Mouse (Mus musculus): ENCODE measurements around the gene Fam228a. TPM values are rescaled to one million over a fixed set of nuclear protein-coding genes. Genes with fewer than 3 reads are reported as not detected.

The Fam228a gene
- polyA plus RNA-seq, 1 experiment from 2014 or later = 0.19 TPM

DNA sequence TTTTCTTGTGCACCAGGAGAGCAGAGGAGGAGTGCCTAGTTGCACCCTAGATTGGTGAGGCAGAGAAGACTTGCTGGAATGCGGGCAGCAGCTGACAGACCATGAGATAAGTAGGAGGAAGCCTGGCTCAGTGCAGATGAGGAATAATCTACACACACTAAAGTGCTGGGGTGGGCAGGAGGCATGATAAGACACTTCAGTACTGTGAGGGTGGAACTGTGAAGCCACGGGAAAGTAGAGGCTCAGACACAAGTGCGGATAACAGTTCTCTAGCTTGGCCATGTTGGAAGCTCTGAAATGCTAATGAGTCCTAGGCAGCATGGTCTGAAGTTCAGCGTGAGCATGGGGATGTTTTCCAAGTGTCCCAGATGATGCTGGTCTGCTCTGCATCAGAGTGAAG is 58.3 kb downstream of the Fam228a start:
- no peak overlapping the region for H3K9ac ChIP-seq (ENCODE audit: low read length)
- no peak for ATAC-seq (ENCODE audit: low FRiP score)
- H3K4me2 ChIP-seq = no peak overlapping the region
- no peaks in the 10 kb centered on the region for H3K9me3 ChIP-seq (ENCODE audit: control insufficient read depth, low read length)
- H3K4me1 ChIP-seq (ENCODE audit: control insufficient read depth, insufficient read depth, low read length) = no peaks in the 10 kb centered on the region
- 85% methylated on average over 4 of the region's 4 CpGs for WGBS
- H3K4me3 ChIP-seq (ENCODE audit: low read depth, low read length) = no peak overlapping the region
- no peaks in the 10 kb centered on the region for H3K36me3 ChIP-seq (ENCODE audit: control insufficient read depth, insufficient read depth, low read length)
- no peaks in the 10 kb centered on the region for H3K27me3 ChIP-seq (ENCODE audit: control insufficient read depth, insufficient read depth, low read length)
- DNase-seq (ENCODE audit: low spot score, missing footprints) = no peak
- no peak overlapping the region for H3K27ac ChIP-seq (ENCODE audit: low read depth, low read length)

DNA sequence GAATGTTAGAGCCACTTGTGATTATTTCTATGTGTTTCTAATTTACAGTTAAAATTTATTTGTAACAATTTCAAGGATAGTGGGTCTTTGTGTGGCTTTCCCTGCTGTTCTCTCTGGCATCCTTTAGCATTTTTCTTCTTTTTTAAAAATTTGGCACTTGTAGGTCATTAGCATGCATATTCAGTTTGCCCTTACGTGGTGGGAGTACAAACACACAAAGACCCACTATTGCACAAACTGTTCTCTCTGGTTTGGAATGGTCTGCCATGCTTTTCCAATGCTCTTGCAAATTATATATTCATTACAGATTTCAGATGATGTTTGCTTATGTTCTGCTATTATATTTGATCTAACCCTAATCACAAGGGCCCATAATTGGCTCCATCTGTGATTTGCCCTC is 61.9 kb downstream of the Fam228a start:
- H3K27me3 ChIP-seq (ENCODE audit: control insufficient read depth, insufficient read depth, low read length) = no peaks in the 10 kb centered on the region
- no peak overlapping the region for H3K4me2 ChIP-seq
- H3K36me3 ChIP-seq (ENCODE audit: control insufficient read depth, insufficient read depth, low read length) = no peaks in the 10 kb centered on the region; the same call in 1 of the 2 replicates
- H3K9me3 ChIP-seq (ENCODE audit: control insufficient read depth, low read length) = no peaks in the 10 kb centered on the region
- H3K9ac ChIP-seq (ENCODE audit: low read length) = no peak overlapping the region
- H3K4me3 ChIP-seq (ENCODE audit: low read depth, low read length) = no peak overlapping the region
- DNase-seq (ENCODE audit: low spot score, missing footprints) (no peak), ATAC-seq (ENCODE audit: low FRiP score) (no peak)
- no peaks in the 10 kb centered on the region for H3K4me1 ChIP-seq (ENCODE audit: control insufficient read depth, insufficient read depth, low read length)
- no peak overlapping the region for H3K27ac ChIP-seq (ENCODE audit: low read depth, low read length)
- 85% methylated on average over 1 of the region's 1 CpGs for WGBS

DNA sequence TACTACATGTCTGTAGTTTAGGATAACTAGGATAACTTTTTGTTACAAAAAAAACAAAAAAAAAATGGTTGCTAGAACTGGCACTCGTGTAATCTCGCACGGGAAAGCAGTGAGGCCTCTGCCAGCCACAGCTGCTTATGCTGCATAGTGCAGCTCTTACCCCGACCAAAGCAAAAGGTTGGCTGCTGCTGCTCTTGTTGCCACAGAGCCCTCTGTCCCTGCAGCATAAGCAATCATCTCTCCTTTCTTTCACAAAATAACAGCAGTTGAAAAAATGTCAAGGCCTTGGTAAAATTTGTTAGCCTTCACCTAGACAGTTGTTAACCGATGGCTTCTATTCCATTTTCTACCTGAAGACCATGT is 72.6 kb downstream of the Fam228a start:
- WGBS = 89% methylated on average over 5 of the region's 5 CpGs

DNA sequence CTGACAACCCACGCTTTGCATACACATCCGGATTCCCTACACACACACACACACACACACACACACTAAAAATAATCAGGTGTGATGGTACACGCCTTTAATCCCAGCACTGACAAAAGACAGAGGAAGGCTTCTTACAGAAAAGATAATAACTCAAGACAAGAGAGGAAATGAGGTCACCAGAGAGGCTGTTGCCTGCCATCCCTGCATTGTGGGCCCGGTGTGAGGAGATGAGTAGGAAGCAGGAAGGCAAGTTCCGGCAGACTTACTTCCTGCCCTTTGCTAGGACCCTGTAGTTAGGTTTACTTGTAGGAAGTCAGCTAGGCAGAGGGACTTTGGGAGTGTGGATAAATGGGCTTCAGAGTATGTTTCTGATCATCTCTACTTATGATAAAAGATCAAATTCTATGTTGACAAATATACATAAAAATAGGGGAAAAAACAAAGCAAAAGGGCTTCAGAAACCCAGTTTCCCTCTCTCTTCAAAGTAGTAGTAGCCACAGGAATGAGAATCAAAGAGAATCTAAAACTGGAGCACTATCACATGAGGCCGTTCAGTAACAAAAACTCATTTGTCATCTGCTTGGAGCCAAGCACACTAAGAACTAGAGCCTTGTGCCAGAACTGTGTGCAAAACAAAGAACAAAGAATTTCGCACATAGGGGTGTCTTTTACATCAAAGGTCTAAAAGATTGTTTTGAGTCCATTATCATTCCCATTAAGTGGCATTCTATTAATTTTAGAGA is 73.1 kb downstream of the Fam228a start:
- H3K4me3 ChIP-seq (ENCODE audit: low read depth, low read length) = no peak overlapping the region
- DNase-seq (ENCODE audit: low spot score, missing footprints) (no peak), ATAC-seq (ENCODE audit: low FRiP score) (no peak)
- no peak overlapping the region for H3K4me2 ChIP-seq
- H3K27ac ChIP-seq (ENCODE audit: low read depth, low read length) = no peak overlapping the region
- no peak overlapping the region for H3K9ac ChIP-seq (ENCODE audit: low read length)
- whole genome bisulfite sequencing = 87% methylated on average over 7 of the region's 7 CpGs
- H3K9me3 ChIP-seq (ENCODE audit: control insufficient read depth, low read length) = no peaks in the 10 kb centered on the region
- no peaks in the 10 kb centered on the region for H3K4me1 ChIP-seq (ENCODE audit: control insufficient read depth, insufficient read depth, low read length)
- no peaks in the 10 kb centered on the region for H3K36me3 ChIP-seq (ENCODE audit: control insufficient read depth, insufficient read depth, low read length)
- H3K27me3 ChIP-seq (ENCODE audit: control insufficient read depth, insufficient read depth, low read length) = no peaks in the 10 kb centered on the region

More for the DNA sequence above, 72.6 kb downstream of the Fam228a start:
- Histone ChIP-seq H3K9ac (ENCODE audit: low read length) (no peak overlapping the region), H3K4me3 (ENCODE audit: low read depth, low read length) (no peak overlapping the region), H3K4me1 (ENCODE audit: control insufficient read depth, insufficient read depth, low read length) (no peaks in the 10 kb centered on the region), H3K9me3 (ENCODE audit: control insufficient read depth, low read length) (no peaks in the 10 kb centered on the region), H3K36me3 (ENCODE audit: control insufficient read depth, insufficient read depth, low read length) (no peaks in the 10 kb centered on the region), H3K27ac (ENCODE audit: low read depth, low read length) (no peak overlapping the region), H3K4me2 (no peak overlapping the region), H3K27me3 (ENCODE audit: control insufficient read depth, insufficient read depth, low read length) (no peaks in the 10 kb centered on the region)
- no peak for ATAC-seq (ENCODE audit: low FRiP score)
- DNase-seq (ENCODE audit: low spot score, missing footprints) = no peak

Other genes starting within 250 kb of the Fam228a start
- 13.8 and 16.6 TPM in 2 replicates for gene Itsn2, start 145.8 kb downstream of the Fam228a start, polyA plus RNA-seq (2014; fragmentation: Nextera tagmentation; extraction: Ambion mirVana)
- not detected in 2 replicates for gene Gm3625, start 145.5 kb downstream of the Fam228a start, polyA plus RNA-seq (2014; fragmentation: Nextera tagmentation; extraction: Ambion mirVana)
- gene Pfn4, start 30.6 kb upstream of the Fam228a start, polyA plus RNA-seq (2014; fragmentation: Nextera tagmentation; extraction: Ambion mirVana) = 3.8 and 6.2 TPM in 2 replicates
- 4.2 and 4.3 TPM in 2 replicates for gene Fam228b, start 30.8 kb upstream of the Fam228a start, polyA plus RNA-seq (2014; fragmentation: Nextera tagmentation; extraction: Ambion mirVana)
- gene Sf3b6, start 79.1 kb upstream of the Fam228a start, polyA plus RNA-seq (2014; fragmentation: Nextera tagmentation; extraction: Ambion mirVana) = 367 and 402 TPM in 2 replicates
- 6.3 and 9.0 TPM in 2 replicates for gene Fkbp1b, start 103.2 kb upstream of the Fam228a start, polyA plus RNA-seq (2014; fragmentation: Nextera tagmentation; extraction: Ambion mirVana)
- gene Wdcp, start 104.9 kb upstream of the Fam228a start, polyA plus RNA-seq (2014; fragmentation: Nextera tagmentation; extraction: Ambion mirVana) = 16.7 and 17.8 TPM in 2 replicates
- gene Mfsd2b, start 135.9 kb upstream of the Fam228a start, polyA plus RNA-seq (2014; fragmentation: Nextera tagmentation; extraction: Ambion mirVana) = 3.6 and 4.1 TPM in 2 replicates
- gene Ubxn2a, start 169.3 kb upstream of the Fam228a start, polyA plus RNA-seq (2014; fragmentation: Nextera tagmentation; extraction: Ambion mirVana) = 20.3 and 23.7 TPM in 2 replicates
- 20.4 and 22.3 TPM in 2 replicates for gene Atad2b, start 178.9 kb upstream of the Fam228a start, polyA plus RNA-seq (2014; fragmentation: Nextera tagmentation; extraction: Ambion mirVana)